Mouse (Mus musculus) erythroid progenitor cell, adult 5-6 weeks (primary cell): ENCODE results near the gene Ppfia3. TPM values are rescaled to one million over a fixed set of nuclear protein-coding genes. Genes with fewer than 3 reads are reported as not detected.

Source experiments
- total RNA-seq, 2 experiments: library from RNA; stranded (forward) in 1 of 2; stranded (reverse) in 1 of 2; fragments of 150-400 nt in 1 of 2; fragments of 186-747, 209-891 nt in 1 of 2; gene quantifications; 2 replicates each; pipeline versions ENCODE4 v1.2.3 to v1.2.4; 2015 to 2017; ENCODE audit warnings: low replicate concordance in 2 of 2

The Ppfia3 gene
- total RNA-seq, 2 experiments from 2014 or later = not detected

Other genes starting within 250 kb of the Ppfia3 start
Only the 30 nearest of the 35 such genes appear.
- gene Pih1d1, start 212.7 kb downstream of the Ppfia3 start, total RNA-seq (2015; ENCODE audit: low replicate concordance) = 58.7 and 96.4 TPM in 2 replicates
- gene Pih1d1, start 212.7 kb downstream of the Ppfia3 start, total RNA-seq (2017; ENCODE audit: low replicate concordance) = 6.8 and 8.7 TPM in 2 replicates
- 24.5 and 29.3 TPM in 2 replicates for gene Aldh16a1, start 212.4 kb downstream of the Ppfia3 start, total RNA-seq (2015; ENCODE audit: low replicate concordance)
- 12.4 and 14.1 TPM in 2 replicates for gene Aldh16a1, start 212.4 kb downstream of the Ppfia3 start, total RNA-seq (2017; ENCODE audit: low replicate concordance)
- gene Slc17a7, start 203.1 kb downstream of the Ppfia3 start, total RNA-seq (2015; ENCODE audit: low replicate concordance) = not detected in 2 replicates
- not detected in 2 replicates for gene Slc17a7, start 203.1 kb downstream of the Ppfia3 start, total RNA-seq (2017; ENCODE audit: low replicate concordance)
- not detected in 2 replicates for gene Gfy, start 187.4 kb downstream of the Ppfia3 start, total RNA-seq (2015; ENCODE audit: low replicate concordance)
- gene Gfy, start 187.4 kb downstream of the Ppfia3 start, total RNA-seq (2017; ENCODE audit: low replicate concordance) = not detected in 2 replicates
- not detected in 2 replicates for gene Pth2, start 186.0 kb downstream of the Ppfia3 start, total RNA-seq (2015; ENCODE audit: low replicate concordance)
- gene Pth2, start 186.0 kb downstream of the Ppfia3 start, total RNA-seq (2017; ENCODE audit: low replicate concordance) = not detected in 2 replicates
- not detected in 2 replicates for gene Ccdc155, start 162.1 kb downstream of the Ppfia3 start, total RNA-seq (2015; ENCODE audit: low replicate concordance)
- not detected in 2 replicates for gene Ccdc155, start 162.1 kb downstream of the Ppfia3 start, total RNA-seq (2017; ENCODE audit: low replicate concordance)
- gene Dkkl1, start 154.9 kb downstream of the Ppfia3 start, total RNA-seq (2015; ENCODE audit: low replicate concordance) = 6.3 and 8.6 TPM in 2 replicates
- gene Dkkl1, start 154.9 kb downstream of the Ppfia3 start, total RNA-seq (2017; ENCODE audit: low replicate concordance) = 0.77 TPM in 1 of 2 replicates, not detected in the other
- not detected in 2 replicates for gene Tead2, start 151.3 kb downstream of the Ppfia3 start, total RNA-seq (2015; ENCODE audit: low replicate concordance)
- not detected in 2 replicates for gene Tead2, start 151.3 kb downstream of the Ppfia3 start, total RNA-seq (2017; ENCODE audit: low replicate concordance)
- gene Cd37, start 127.9 kb downstream of the Ppfia3 start, total RNA-seq (2015; ENCODE audit: low replicate concordance) = 82.2 and 86.1 TPM in 2 replicates
- gene Cd37, start 127.9 kb downstream of the Ppfia3 start, total RNA-seq (2017; ENCODE audit: low replicate concordance) = 21.1 and 54.8 TPM in 2 replicates
- not detected in 2 replicates for gene Slc6a16, start 125.9 kb downstream of the Ppfia3 start, total RNA-seq (2015; ENCODE audit: low replicate concordance)
- gene Slc6a16, start 125.9 kb downstream of the Ppfia3 start, total RNA-seq (2017; ENCODE audit: low replicate concordance) = not detected in 2 replicates
- gene Slc6a21, start 89.5 kb downstream of the Ppfia3 start, total RNA-seq (2015; ENCODE audit: low replicate concordance) = not detected in 2 replicates
- gene Slc6a21, start 89.5 kb downstream of the Ppfia3 start, total RNA-seq (2017; ENCODE audit: low replicate concordance) = not detected in 2 replicates
- not detected in 2 replicates for gene Trpm4, start 33.2 kb downstream of the Ppfia3 start, total RNA-seq (2015; ENCODE audit: low replicate concordance)
- gene Trpm4, start 33.2 kb downstream of the Ppfia3 start, total RNA-seq (2017; ENCODE audit: low replicate concordance) = not detected in 2 replicates
- not detected in 2 replicates for gene Hrc, start 31.7 kb downstream of the Ppfia3 start, total RNA-seq (2015; ENCODE audit: low replicate concordance)
- not detected in 2 replicates for gene Hrc, start 31.7 kb downstream of the Ppfia3 start, total RNA-seq (2017; ENCODE audit: low replicate concordance)
- gene Lin7b, start 3.6 kb upstream of the Ppfia3 start, total RNA-seq (2015; ENCODE audit: low replicate concordance) = not detected in 2 replicates
- gene Lin7b, start 3.6 kb upstream of the Ppfia3 start, total RNA-seq (2017; ENCODE audit: low replicate concordance) = not detected in 2 replicates
- gene Snrnp70, start 28.7 kb upstream of the Ppfia3 start, total RNA-seq (2015; ENCODE audit: low replicate concordance) = 143 and 194 TPM in 2 replicates
- 312 and 348 TPM in 2 replicates for gene Snrnp70, start 28.7 kb upstream of the Ppfia3 start, total RNA-seq (2017; ENCODE audit: low replicate concordance)
- gene Kcna7, start 38.6 kb upstream of the Ppfia3 start, total RNA-seq (2015; ENCODE audit: low replicate concordance) = not detected in 2 replicates
- not detected in 2 replicates for gene Kcna7, start 38.6 kb upstream of the Ppfia3 start, total RNA-seq (2017; ENCODE audit: low replicate concordance)
- not detected in 2 replicates for gene Ntf5, start 46.7 kb upstream of the Ppfia3 start, total RNA-seq (2015; ENCODE audit: low replicate concordance)
- gene Ntf5, start 46.7 kb upstream of the Ppfia3 start, total RNA-seq (2017; ENCODE audit: low replicate concordance) = not detected in 2 replicates
- gene Lhb, start 53.8 kb upstream of the Ppfia3 start, total RNA-seq (2015; ENCODE audit: low replicate concordance) = not detected in 2 replicates
- not detected in 2 replicates for gene Lhb, start 53.8 kb upstream of the Ppfia3 start, total RNA-seq (2017; ENCODE audit: low replicate concordance)
- 0.84 and 5.8 TPM in 2 replicates for gene Gys1, start 67.8 kb upstream of the Ppfia3 start, total RNA-seq (2015; ENCODE audit: low replicate concordance)
- gene Gys1, start 67.8 kb upstream of the Ppfia3 start, total RNA-seq (2017; ENCODE audit: low replicate concordance) = 2.1 and 6.2 TPM in 2 replicates
- 39.0 and 53.3 TPM in 2 replicates for gene Ruvbl2, start 71.1 kb upstream of the Ppfia3 start, total RNA-seq (2015; ENCODE audit: low replicate concordance)
- gene Ruvbl2, start 71.1 kb upstream of the Ppfia3 start, total RNA-seq (2017; ENCODE audit: low replicate concordance) = 22.6 and 28.8 TPM in 2 replicates
- 2,156 and 2,353 TPM in 2 replicates for gene Ftl1, start 92.9 kb upstream of the Ppfia3 start, total RNA-seq (2015; ENCODE audit: low replicate concordance)
- 950 and 960 TPM in 2 replicates for gene Ftl1, start 92.9 kb upstream of the Ppfia3 start, total RNA-seq (2017; ENCODE audit: low replicate concordance)
- 10.1 and 43.6 TPM in 2 replicates for gene Bax, start 99.9 kb upstream of the Ppfia3 start, total RNA-seq (2015; ENCODE audit: low replicate concordance)
- gene Bax, start 99.9 kb upstream of the Ppfia3 start, total RNA-seq (2017; ENCODE audit: low replicate concordance) = 10.3 and 15.9 TPM in 2 replicates
- 0.84 TPM in 1 of 2 replicates, not detected in the other for gene Tulp2, start 114.9 kb upstream of the Ppfia3 start, total RNA-seq (2015; ENCODE audit: low replicate concordance)
- not detected in 2 replicates for gene Tulp2, start 114.9 kb upstream of the Ppfia3 start, total RNA-seq (2017; ENCODE audit: low replicate concordance)
- gene Gm45808, start 119.8 kb upstream of the Ppfia3 start, total RNA-seq (2015; ENCODE audit: low replicate concordance) = not detected in 2 replicates
- gene Gm45808, start 119.8 kb upstream of the Ppfia3 start, total RNA-seq (2017; ENCODE audit: low replicate concordance) = 4.9 TPM in 1 of 2 replicates, not detected in the other
- 0.42 and 3.6 TPM in 2 replicates for gene Dhdh, start 121.8 kb upstream of the Ppfia3 start, total RNA-seq (2015; ENCODE audit: low replicate concordance)
- 1.0 and 1.6 TPM in 2 replicates for gene Dhdh, start 121.8 kb upstream of the Ppfia3 start, total RNA-seq (2017; ENCODE audit: low replicate concordance)
- 164 and 168 TPM in 2 replicates for gene Nucb1, start 143.4 kb upstream of the Ppfia3 start, total RNA-seq (2015; ENCODE audit: low replicate concordance)
- 789 and 905 TPM in 2 replicates for gene Nucb1, start 143.4 kb upstream of the Ppfia3 start, total RNA-seq (2017; ENCODE audit: low replicate concordance)
- 814 and 867 TPM in 2 replicates for gene Ppp1r15a, start 159.2 kb upstream of the Ppfia3 start, total RNA-seq (2015; ENCODE audit: low replicate concordance)
- 569 and 633 TPM in 2 replicates for gene Ppp1r15a, start 159.2 kb upstream of the Ppfia3 start, total RNA-seq (2017; ENCODE audit: low replicate concordance)
- gene Plekha4, start 159.3 kb upstream of the Ppfia3 start, total RNA-seq (2015; ENCODE audit: low replicate concordance) = 7.2 TPM in 1 of 2 replicates, not detected in the other
- 0.08 and 0.90 TPM in 2 replicates for gene Plekha4, start 159.3 kb upstream of the Ppfia3 start, total RNA-seq (2017; ENCODE audit: low replicate concordance)
- gene Hsd17b14, start 187.9 kb upstream of the Ppfia3 start, total RNA-seq (2015; ENCODE audit: low replicate concordance) = not detected in 2 replicates
- gene Hsd17b14, start 187.9 kb upstream of the Ppfia3 start, total RNA-seq (2017; ENCODE audit: low replicate concordance) = not detected in 2 replicates
- gene Bcat2, start 203.1 kb upstream of the Ppfia3 start, total RNA-seq (2015; ENCODE audit: low replicate concordance) = 8.4 and 17.7 TPM in 2 replicates
- gene Bcat2, start 203.1 kb upstream of the Ppfia3 start, total RNA-seq (2017; ENCODE audit: low replicate concordance) = 4.0 and 22.0 TPM in 2 replicates